Mouse (Mus musculus) midbrain, embryonic 11.5 days (tissue): ENCODE measurements around the gene Wasf3. TPM values are rescaled to one million over a fixed set of nuclear protein-coding genes. Genes with fewer than 3 reads are reported as not detected.
A peak's percentile ranks its signal among the peaks of the same experiment; 100 is the strongest.

Experiments used
- ATAC-seq: fragments of 200-750 bp; cut with Nextera tagmentation; 2 replicates; pipeline ENCODE4 v1.8.0; 2017; ENCODE audit warnings: moderate TSS enrichment, moderate library complexity; ENCODE audit not compliant: low FRiP score
- DNase-seq: peaks from one replicate; pipeline ENCODE4 v3.0.0; 2015; ENCODE audit warnings: low spot score; ENCODE audit errors: missing footprints
- H3K27ac ChIP-seq: fragments of 300-500 bp; sonication (generic); 2 replicates; pipeline ENCODE4 v1.5.1; 2014; ENCODE audit warnings: low read depth, low read length
- H3K27me3 ChIP-seq: fragments of 300-500 bp; sonication (generic); 2 replicates; pipeline ENCODE4 v1.6.1; 2014; ENCODE audit warnings: mild to moderate bottlenecking, low read length, moderate library complexity, mixed read lengths; ENCODE audit not compliant: control insufficient read depth, insufficient read depth
- H3K36me3 ChIP-seq: fragments of 300-500 bp; sonication (generic); 2 replicates; pipeline ENCODE4 v1.6.1; 2014; ENCODE audit warnings: mild to moderate bottlenecking, low read length, moderate library complexity, mixed read lengths; ENCODE audit not compliant: control insufficient read depth, insufficient read depth
- H3K4me1 ChIP-seq: fragments of 300-500 bp; sonication (generic); 2 replicates; pipeline ENCODE4 v1.6.1; 2014; ENCODE audit warnings: low read length; ENCODE audit not compliant: control insufficient read depth, insufficient read depth
- H3K4me2 ChIP-seq: fragments of 300-500 bp; sonication (generic); 2 replicates; pipeline ENCODE4 v1.6.1; 2014; ENCODE audit warnings: mild to moderate bottlenecking, moderate library complexity
- H3K4me3 ChIP-seq: fragments of 300-500 bp; sonication (generic); 2 replicates; pipeline ENCODE4 v1.5.1; 2014; ENCODE audit warnings: low read depth, low read length
- H3K9ac ChIP-seq: fragments of 300-500 bp; sonication (generic); 2 replicates; pipeline ENCODE4 v1.6.1; 2014; ENCODE audit warnings: low read length
- H3K9me3 ChIP-seq: fragments of 300-500 bp; sonication (generic); 2 replicates; pipeline ENCODE4 v1.6.1; 2016; ENCODE audit warnings: low read length; ENCODE audit not compliant: control insufficient read depth
- WGBS: fragments of 180-500 bp; shearing (Covaris S2); extraction: QIAGEN DNeasy Blood & Tissue Kit; methylation state at CpG from one replicate; pipeline ENCODE4 v1.1.7; 2014; 5-methylcytosine and 5-hydroxymethylcytosine counted together
- polyA plus RNA-seq: library from polyadenylated mRNA; unstranded; fragments of >200 nt; fragmentation: Nextera tagmentation; extraction: Ambion mirVana; gene quantifications from 2 replicates; pipeline ENCODE4 v1.2.1, GENCODE M21; 2014

The Wasf3 gene
- polyA plus RNA-seq, 1 experiment from 2014 or later: 6.4 TPM

GRCm38 (mm10) chr5:146407791-146408190 is 23.0 kb downstream of the Wasf3 start:
- no peaks in the 10 kb centered on the region for H3K36me3 ChIP-seq
- H3K4me2 ChIP-seq: no peak overlapping the region
- H3K9me3 ChIP-seq: no peaks in the 10 kb centered on the region
- peaks cover 11% of the 10 kb centered on the region; the same call in 1 of the 2 replicates for H3K4me1 ChIP-seq
- H3K27ac ChIP-seq: no peak overlapping the region
- no peak overlapping the region for H3K4me3 ChIP-seq
- ATAC-seq: no peak
- no peak overlapping the region for H3K9ac ChIP-seq
- WGBS: 66% methylated on average over 3 of the region's 3 CpGs
- H3K27me3 ChIP-seq: no peaks in the 10 kb centered on the region
- DNase-seq: no peak

- no peak for ATAC-seq
Measured at GRCm38 (mm10) chr5:146408604-146409003, 23.8 kb downstream of the Wasf3 start.

GRCm38 (mm10) chr5:146410821-146411220 is 26.0 kb downstream of the Wasf3 start:
- peak; percentile 36; the same call in 1 of the 2 replicates for ATAC-seq

More at GRCm38 (mm10) chr5:146408604-146409003, 23.8 kb downstream of the Wasf3 start:
- H3K27ac ChIP-seq: no peak overlapping the region
- H3K4me3 ChIP-seq: no peak overlapping the region
- H3K4me2 ChIP-seq: no peak overlapping the region
- DNase-seq: no peak
- WGBS: 89% methylated on average over 8 of the region's 8 CpGs
- no peak overlapping the region for H3K9ac ChIP-seq
- no peaks in the 10 kb centered on the region for H3K9me3 ChIP-seq
- no peaks in the 10 kb centered on the region for H3K36me3 ChIP-seq
- H3K4me1 ChIP-seq: peaks cover 12% of the 10 kb centered on the region; the same call in 1 of the 2 replicates
- H3K27me3 ChIP-seq: no peaks in the 10 kb centered on the region

GRCm38 (mm10) chr5:146412743-146413430 is 28.1 kb downstream of the Wasf3 start:
- 66% methylated on average over 15 of the region's 15 CpGs for WGBS
- Histone ChIP-seq H3K9me3 (no peaks in the 10 kb centered on the region), H3K9ac (no peak overlapping the region), H3K4me1 (peaks cover 12% of the 10 kb centered on the region), H3K27ac (no peak overlapping the region), H3K4me3 (no peak overlapping the region), H3K4me2 (no peak overlapping the region), H3K36me3 (no peaks in the 10 kb centered on the region), H3K27me3 (no peaks in the 10 kb centered on the region)
- DNase-seq: no peak
- ATAC-seq: peak; percentile 56

More at GRCm38 (mm10) chr5:146410821-146411220, 26.0 kb downstream of the Wasf3 start:
- DNase-seq: no peak
- no peaks in the 10 kb centered on the region for H3K9me3 ChIP-seq
- no peak overlapping the region for H3K9ac ChIP-seq
- peaks cover 12% of the 10 kb centered on the region for H3K4me1 ChIP-seq
- H3K4me2 ChIP-seq: no peak overlapping the region
- H3K27me3 ChIP-seq: no peaks in the 10 kb centered on the region
- H3K36me3 ChIP-seq: no peaks in the 10 kb centered on the region
- no peak overlapping the region for H3K27ac ChIP-seq
- no peak overlapping the region for H3K4me3 ChIP-seq
- WGBS: 73% methylated on average over 4 of the region's 4 CpGs

GRCm38 (mm10) chr5:146414611-146415010 is 29.8 kb downstream of the Wasf3 start:
- peaks cover 12% of the 10 kb centered on the region for H3K4me1 ChIP-seq

GRCm38 (mm10) chr5:146415218-146415617 is 30.4 kb downstream of the Wasf3 start:
- 90% methylated on average over 12 of the region's 12 CpGs for WGBS
- Histone ChIP-seq H3K4me2 (no peak overlapping the region), H3K9me3 (no peaks in the 10 kb centered on the region), H3K27ac (no peak overlapping the region), H3K9ac (no peak overlapping the region), H3K36me3 (no peaks in the 10 kb centered on the region), H3K4me3 (no peak overlapping the region), H3K27me3 (no peaks in the 10 kb centered on the region), H3K4me1 (peaks cover 12% of the 10 kb centered on the region)
- ATAC-seq (no peak), DNase-seq (no peak)

More at GRCm38 (mm10) chr5:146414611-146415010, 29.8 kb downstream of the Wasf3 start:
- H3K27ac ChIP-seq: no peak overlapping the region
- H3K9ac ChIP-seq: no peak overlapping the region
- H3K9me3 ChIP-seq: no peaks in the 10 kb centered on the region
- no peak overlapping the region for H3K4me2 ChIP-seq
- no peaks in the 10 kb centered on the region for H3K27me3 ChIP-seq
- H3K36me3 ChIP-seq: no peaks in the 10 kb centered on the region
- 87% methylated on average over 4 of the region's 4 CpGs for WGBS
- no peak overlapping the region for H3K4me3 ChIP-seq
- ATAC-seq (no peak), DNase-seq (no peak)

- H3K4me3 ChIP-seq: no peak overlapping the region
- H3K9me3 ChIP-seq: no peaks in the 10 kb centered on the region
- WGBS: 72% methylated on average over 20 of the region's 20 CpGs
- H3K9ac ChIP-seq: no peak overlapping the region
- no peaks in the 10 kb centered on the region for H3K27me3 ChIP-seq
- DNase-seq (peak; percentile 45), ATAC-seq (no peak)
- no peaks in the 10 kb centered on the region for H3K36me3 ChIP-seq
- no peak overlapping the region for H3K27ac ChIP-seq
- H3K4me1 ChIP-seq: peaks cover 5% of the 10 kb centered on the region
- H3K4me2 ChIP-seq: no peak overlapping the region
Measured at GRCm38 (mm10) chr5:146416331-146417110, 31.7 kb downstream of the Wasf3 start.

- no peaks in the 10 kb centered on the region; the same call in none of the 2 replicates for H3K4me1 ChIP-seq
- no peak overlapping the region for H3K4me2 ChIP-seq
- WGBS: 92% methylated on average over 7 of the region's 7 CpGs
- no peaks in the 10 kb centered on the region for H3K27me3 ChIP-seq
- H3K4me3 ChIP-seq: no peak overlapping the region
- no peaks in the 10 kb centered on the region for H3K9me3 ChIP-seq
- ATAC-seq: no peak
- no peak overlapping the region for H3K9ac ChIP-seq
- H3K36me3 ChIP-seq: no peaks in the 10 kb centered on the region
- H3K27ac ChIP-seq: no peak overlapping the region
- no peak for DNase-seq
Measured at GRCm38 (mm10) chr5:146418092-146418491, 33.3 kb downstream of the Wasf3 start.

GRCm38 (mm10) chr5:146420081-146420480 is 35.3 kb downstream of the Wasf3 start:
- H3K36me3 ChIP-seq: no peaks in the 10 kb centered on the region
- H3K4me2 ChIP-seq: no peak overlapping the region
- H3K9ac ChIP-seq: no peak overlapping the region
- H3K4me3 ChIP-seq: no peak overlapping the region
- DNase-seq (peak; percentile 90), ATAC-seq (peak; percentile 50; the same call in 1 of the 2 replicates)
- no peaks in the 10 kb centered on the region for H3K27me3 ChIP-seq
- WGBS: 61% methylated on average over 1 of the region's 1 CpGs
- no peak overlapping the region for H3K27ac ChIP-seq
- H3K4me1 ChIP-seq: no peaks in the 10 kb centered on the region; the same call in 1 of the 2 replicates
- H3K9me3 ChIP-seq: no peaks in the 10 kb centered on the region
